Mouse (Mus musculus) neural tube, embryonic 10.5 days (tissue): ENCODE measurements around the gene Rad51b.

Experiments used
- DNase-seq: peaks from one replicate; pipeline ENCODE4 v3.0.0-alpha.2; 2017; ENCODE audit warnings: low spot score; ENCODE audit errors: extremely low spot score

Rad51b gene

GRCm38 (mm10) chr12:79612334-79613060, 315.4 kb downstream of the Rad51b start:
- DNase-seq = peak; percentile 87

- no peak for DNase-seq
These were observed 316.1 kb downstream of the Rad51b start for GRCm38 (mm10) chr12:79613061-79613788.

- DNase-seq = no peak
These were observed 316.9 kb downstream of the Rad51b start for GRCm38 (mm10) chr12:79613846-79614582.

GRCm38 (mm10) chr12:79614583-79614953, 317.5 kb downstream of the Rad51b start:
- no peak for DNase-seq

- DNase-seq = no peak
These were observed 318.7 kb downstream of the Rad51b start for GRCm38 (mm10) chr12:79615717-79616316.

GRCm38 (mm10) chr12:79619009-79619408, 321.9 kb downstream of the Rad51b start:
- DNase-seq = no peak

- DNase-seq = no peak
These were observed 323.6 kb downstream of the Rad51b start for GRCm38 (mm10) chr12:79620693-79621092.

- no peak for DNase-seq
These were observed 326.2 kb downstream of the Rad51b start for GRCm38 (mm10) chr12:79623308-79623707.

- DNase-seq = no peak
These were observed 328.8 kb downstream of the Rad51b start for GRCm38 (mm10) chr12:79625699-79626554.

GRCm38 (mm10) chr12:79626555-79627080, 329.5 kb downstream of the Rad51b start:
- no peak for DNase-seq

- DNase-seq = no peak
These were observed 330.5 kb downstream of the Rad51b start for GRCm38 (mm10) chr12:79627351-79628120.

- no peak for DNase-seq
These were observed 331.2 kb downstream of the Rad51b start for GRCm38 (mm10) chr12:79628121-79628774.

GRCm38 (mm10) chr12:79629945-79630850, 333.1 kb downstream of the Rad51b start:
- no peak for DNase-seq

GRCm38 (mm10) chr12:79633458-79634106, 336.5 kb downstream of the Rad51b start:
- DNase-seq = no peak

- DNase-seq = no peak
These were observed 344.6 kb downstream of the Rad51b start for GRCm38 (mm10) chr12:79641570-79642285.

GRCm38 (mm10) chr12:79642715-79643114, 345.6 kb downstream of the Rad51b start:
- DNase-seq = no peak

- DNase-seq = no peak
These were observed 348.6 kb downstream of the Rad51b start for GRCm38 (mm10) chr12:79645656-79646055.
